Mouse (Mus musculus) midbrain, embryonic 16.5 days (tissue): ENCODE measurements at regions not wholly inside any gene's neighbourhood (a gene's known extent, or its start where the extent isn't known, plus 50 kb on each side); places are given as distances from the start of the nearest gene placed in this dataset.

Source experiments
- ATAC-seq: fragments of 200-750 bp; cut with Nextera tagmentation; 2 replicates; pipeline ENCODE4 v1.8.0; 2017; ENCODE audit warnings: moderate TSS enrichment
- H3K27ac ChIP-seq: fragments of 300-500 bp; sonication (generic); 2 replicates; pipeline ENCODE4 v1.5.1; 2014; ENCODE audit warnings: mild to moderate bottlenecking, low read length, mixed read lengths
- H3K27me3 ChIP-seq: fragments of 300-500 bp; sonication (generic); 2 replicates; pipeline ENCODE4 v1.6.1; 2014; ENCODE audit warnings: low read depth, low read length, mixed read lengths; ENCODE audit not compliant: control insufficient read depth, insufficient read depth
- H3K36me3 ChIP-seq: fragments of 300-500 bp; sonication (generic); 2 replicates; pipeline ENCODE4 v1.6.1; 2014; ENCODE audit warnings: mild to moderate bottlenecking, low read length, moderate library complexity, mixed read lengths; ENCODE audit not compliant: control insufficient read depth, insufficient read depth
- H3K4me1 ChIP-seq: fragments of 300-500 bp; sonication (generic); 2 replicates; pipeline ENCODE4 v1.6.1; 2014; ENCODE audit warnings: mild to moderate bottlenecking, low read length, mixed read lengths; ENCODE audit not compliant: control insufficient read depth, insufficient read depth
- H3K4me2 ChIP-seq: fragments of 300-500 bp; sonication (generic); 2 replicates; pipeline ENCODE4 v1.6.1; 2014; ENCODE audit warnings: mild to moderate bottlenecking, low read length, mixed read lengths
- H3K4me3 ChIP-seq: fragments of 300-500 bp; sonication (generic); 2 replicates; pipeline ENCODE4 v1.5.1; 2014; ENCODE audit warnings: low read depth, mild to moderate bottlenecking, low read length, moderate library complexity, mixed read lengths
- H3K9ac ChIP-seq: fragments of 300-500 bp; sonication (generic); 2 replicates; pipeline ENCODE4 v1.6.1; 2014; ENCODE audit warnings: low read depth, low read length, mixed read lengths
- H3K9me3 ChIP-seq: fragments of 300-500 bp; sonication (generic); replicated peaks from 2 replicates; pipeline ENCODE4 v1.6.1; 2014; ENCODE audit warnings: mild to moderate bottlenecking, low read length, mixed read lengths; ENCODE audit not compliant: control insufficient read depth, poor library complexity, severe bottlenecking
- WGBS: fragments of 180-500 bp; shearing (Covaris S2); extraction: QIAGEN DNeasy Blood & Tissue Kit; methylation state at CpG from one replicate; pipeline ENCODE4 v1.1.7; 2014; 5-methylcytosine and 5-hydroxymethylcytosine counted together

- Histone ChIP-seq H3K9ac (no peak overlapping the region), H3K36me3 (no peaks in the 10 kb centered on the region), H3K4me1 (peaks cover 38% of the 10 kb centered on the region), H3K4me2 (no peak overlapping the region), H3K27ac (no peak overlapping the region), H3K9me3 (no peaks in the 10 kb centered on the region), H3K4me3 (no peak overlapping the region), H3K27me3 (peaks cover 5% of the 10 kb centered on the region; the same call in 1 of the 2 replicates)
- 81% methylated on average over 9 of the region's 9 CpGs for WGBS
- no peak for ATAC-seq
These were observed 72.2 kb upstream of the Nkd1 start for GRCm38 (mm10) chr8:88449001-88449400.

GRCm38 (mm10) chr8:88449534-88449933 is 71.6 kb upstream of the Nkd1 start:
- Histone ChIP-seq H3K27me3 (peaks cover 5% of the 10 kb centered on the region; the same call in 1 of the 2 replicates), H3K4me2 (no peak overlapping the region), H3K4me1 (peaks cover 38% of the 10 kb centered on the region), H3K36me3 (no peaks in the 10 kb centered on the region), H3K9ac (no peak overlapping the region), H3K9me3 (no peaks in the 10 kb centered on the region), H3K27ac (no peak overlapping the region), H3K4me3 (no peak overlapping the region)
- ATAC-seq, result no peak
- WGBS, result 70% methylated on average over 5 of the region's 5 CpGs

GRCm38 (mm10) chr8:88450864-88451657 is 70.1 kb upstream of the Nkd1 start:
- Histone ChIP-seq H3K27ac (no peak overlapping the region), H3K27me3 (peaks cover 5% of the 10 kb centered on the region; the same call in 1 of the 2 replicates), H3K36me3 (no peaks in the 10 kb centered on the region), H3K9me3 (no peaks in the 10 kb centered on the region), H3K4me3 (no peak overlapping the region), H3K4me1 (peaks cover 44% of the 10 kb centered on the region), H3K9ac (no peak overlapping the region), H3K4me2 (peak overlapping the region; percentile 18; the same call in 1 of the 2 replicates)
- 6% methylated on average over 26 of the region's 26 CpGs for WGBS
- peak; percentile 15; the same call in 1 of the 2 replicates for ATAC-seq

- ATAC-seq, result no peak
- Histone ChIP-seq H3K4me2 (peak overlapping the region; percentile 18; the same call in 1 of the 2 replicates), H3K27ac (no peak overlapping the region)
These were observed 69.3 kb upstream of the Nkd1 start for GRCm38 (mm10) chr8:88451658-88452500.

GRCm38 (mm10) chr8:88452501-88452847 is 68.7 kb upstream of the Nkd1 start:
- H3K4me1 ChIP-seq, result peaks cover 39% of the 10 kb centered on the region

More at GRCm38 (mm10) chr8:88451658-88452500, 69.3 kb upstream of the Nkd1 start:
- Histone ChIP-seq H3K9ac (no peak overlapping the region), H3K4me3 (no peak overlapping the region), H3K9me3 (no peaks in the 10 kb centered on the region; the same call in 1 of the 2 replicates), H3K36me3 (no peaks in the 10 kb centered on the region), H3K4me1 (peaks cover 44% of the 10 kb centered on the region), H3K27me3 (peaks cover 5% of the 10 kb centered on the region; the same call in 1 of the 2 replicates)
- WGBS, result 19% methylated on average over 17 of the region's 17 CpGs

GRCm38 (mm10) chr8:88454048-88454696 is 67.0 kb upstream of the Nkd1 start:
- ATAC-seq, result peak; percentile 71
- H3K4me1 ChIP-seq, result peaks cover 29% of the 10 kb centered on the region

More at GRCm38 (mm10) chr8:88452501-88452847, 68.7 kb upstream of the Nkd1 start:
- WGBS, result 75% methylated on average over 6 of the region's 6 CpGs
- H3K27me3 ChIP-seq, result peaks cover 5% of the 10 kb centered on the region; the same call in 1 of the 2 replicates
- H3K4me2 ChIP-seq, result no peak overlapping the region
- H3K9me3 ChIP-seq, result no peaks in the 10 kb centered on the region; the same call in 1 of the 2 replicates
- no peak for ATAC-seq
- no peak overlapping the region for H3K4me3 ChIP-seq
- H3K36me3 ChIP-seq, result no peaks in the 10 kb centered on the region
- no peak overlapping the region for H3K9ac ChIP-seq
- no peak overlapping the region for H3K27ac ChIP-seq

GRCm38 (mm10) chr8:88454906-88455305 is 66.2 kb upstream of the Nkd1 start:
- H3K27ac ChIP-seq, result peak overlapping the region; percentile 82
- 2% methylated on average over 4 of the region's 4 CpGs for WGBS

More at GRCm38 (mm10) chr8:88454048-88454696, 67.0 kb upstream of the Nkd1 start:
- Histone ChIP-seq H3K36me3 (no peaks in the 10 kb centered on the region), H3K27ac (peak overlapping the region; percentile 82), H3K4me3 (peak overlapping the region; percentile 66), H3K9me3 (no peaks in the 10 kb centered on the region; the same call in 1 of the 2 replicates), H3K9ac (peak overlapping the region; percentile 84), H3K27me3 (peaks cover 5% of the 10 kb centered on the region; the same call in 1 of the 2 replicates), H3K4me2 (peak overlapping the region; percentile 95)
- WGBS, result under 1% methylated on average over 73 of the region's 75 CpGs

GRCm38 (mm10) chr8:88455434-88456020 is 65.6 kb upstream of the Nkd1 start:
- Histone ChIP-seq H3K27ac (no peak overlapping the region), H3K9me3 (no peaks in the 10 kb centered on the region; the same call in 1 of the 2 replicates), H3K4me2 (peak overlapping the region; percentile 49), H3K36me3 (no peaks in the 10 kb centered on the region), H3K4me3 (peak overlapping the region; percentile 20), H3K4me1 (peaks cover 25% of the 10 kb centered on the region), H3K27me3 (peaks cover 5% of the 10 kb centered on the region; the same call in 1 of the 2 replicates), H3K9ac (peak overlapping the region; percentile 44)
- ATAC-seq, result peak; percentile 43; the same call in 1 of the 2 replicates
- 5% methylated on average over 28 of the region's 28 CpGs for WGBS

More at GRCm38 (mm10) chr8:88454906-88455305, 66.2 kb upstream of the Nkd1 start:
- peak overlapping the region; percentile 84; the same call in 1 of the 2 replicates for H3K9ac ChIP-seq
- peaks cover 25% of the 10 kb centered on the region for H3K4me1 ChIP-seq
- no peaks in the 10 kb centered on the region; the same call in 1 of the 2 replicates for H3K9me3 ChIP-seq
- ATAC-seq, result no peak
- H3K4me2 ChIP-seq, result peak overlapping the region; percentile 95
- no peak overlapping the region for H3K4me3 ChIP-seq
- peaks cover 5% of the 10 kb centered on the region; the same call in 1 of the 2 replicates for H3K27me3 ChIP-seq
- H3K36me3 ChIP-seq, result no peaks in the 10 kb centered on the region
